Mouse (Mus musculus): ENCODE measurements around the gene Crhr1. TPM values are rescaled to one million over a fixed set of nuclear protein-coding genes. Genes with fewer than 3 reads are reported as not detected.

The Crhr1 gene
- total and polyA plus RNA-seq, 3 experiments = not detected

GRCm38 (mm10) chr11:104138976-104139375 lies 6.3 kb downstream of the Crhr1 start:
- Histone ChIP-seq H3K9ac (ENCODE audit: insufficient read depth, low read depth) (no peak overlapping the region), H3K36me3 (replicated peaks in 1 of 2; ENCODE audit: control insufficient read depth in 1 of 2, insufficient read depth in 1 of 2, low read length in 1 of 2) (no peaks in the 10 kb centered on the region), H3K4me1 (ENCODE audit: control insufficient read depth in 1 of 2, insufficient read depth in 2 of 2) (no peaks in the 10 kb centered on the region), H3K4me2 (ENCODE audit: insufficient read depth, low read depth, poor library complexity, severe bottlenecking) (no peak overlapping the region), H3K9me3 (replicated peaks; ENCODE audit: low read length) (peaks cover under 1% of the 10 kb centered on the region), H3K27ac (ENCODE audit: insufficient read depth, low read depth) (no peak overlapping the region), H3K79me2 (replicated peaks; ENCODE audit: control insufficient read depth, extremely low read depth, insufficient read depth, poor library complexity, severe bottlenecking) (no peaks in the 10 kb centered on the region), H3K4me3 (replicated peaks in 1 of 3; ENCODE audit: low read depth in 2 of 3, low read length in 2 of 3, poor library complexity in 1 of 3) (no peak overlapping the region), H3K27me3 (replicated peaks) (peaks cover 2% of the 10 kb centered on the region)
- dilution Hi-C loops (cut with MboI; ENCODE audit: extremely low pct_ligation_motif_present, extremely low pct_unique_long_range_greater_than_20kb, low sequenced_read_pairs) = no loop called here
- TF ChIP-seq UBTF (IDR thresholded peaks at IDR 0.05; ENCODE audit: low read depth, low read length) (no peak), USF2 (conservative IDR thresholded peaks at IDR 0.05; ENCODE audit: low read depth, low read length) (no peak), IRF4 (IDR thresholded peaks at IDR 0.05; ENCODE audit: low read depth, low read length) (no peak), MAZ (IDR thresholded peaks at IDR 0.05; ENCODE audit: low read depth, low read length) (no peak), RCOR1 (conservative IDR thresholded peaks at IDR 0.05; ENCODE audit: low read depth, low read length) (no peak), MXI1 (IDR thresholded peaks at IDR 0.05; ENCODE audit: low read depth, low read length) (no peak)
- in situ Hi-C loops (cut with MboI; ENCODE audit: low pct_ligation_motif_present, low pct_unique_long_range_greater_than_20kb, low sequenced_read_pairs) = no loop called here
- no peak for DNase-seq (ENCODE audit: extremely low read depth)

GRCm38 (mm10) chr11:104144930-104145329 lies 12.3 kb downstream of the Crhr1 start:
- H3K27ac ChIP-seq (ENCODE audit: insufficient read depth, low read depth) = no peak overlapping the region
- no peak overlapping the region for H3K9ac ChIP-seq (ENCODE audit: insufficient read depth, low read depth)
- TF ChIP-seq MAFK (IDR thresholded peaks at IDR 0.05; ENCODE audit: insufficient replicate concordance, low read length) (peak; percentile 89), CHD1 (IDR thresholded peaks at IDR 0.05; ENCODE audit: low read depth, low read length) (no peak)
- dilution Hi-C loops (cut with MboI; ENCODE audit: extremely low pct_ligation_motif_present, extremely low pct_unique_long_range_greater_than_20kb, low sequenced_read_pairs) (no loop called here), in situ Hi-C loops (cut with MboI; ENCODE audit: low pct_ligation_motif_present, low pct_unique_long_range_greater_than_20kb, low sequenced_read_pairs) (no loop called here)
- no peak overlapping the region for H3K4me2 ChIP-seq (ENCODE audit: insufficient read depth, low read depth, poor library complexity, severe bottlenecking)
- no peaks in the 10 kb centered on the region for H3K36me3 ChIP-seq (replicated peaks in 1 of 2; ENCODE audit: control insufficient read depth in 1 of 2, insufficient read depth in 1 of 2, low read length in 1 of 2)
- H3K4me1 ChIP-seq (ENCODE audit: control insufficient read depth in 1 of 2, insufficient read depth in 2 of 2) = no peaks in the 10 kb centered on the region
- no peak overlapping the region for H3K4me3 ChIP-seq (replicated peaks in 1 of 3; ENCODE audit: low read depth in 2 of 3, low read length in 2 of 3, poor library complexity in 1 of 3)
- peaks cover 7% of the 10 kb centered on the region for H3K27me3 ChIP-seq (replicated peaks)
- DNase-seq (ENCODE audit: extremely low read depth) = no peak
- H3K79me2 ChIP-seq (replicated peaks; ENCODE audit: control insufficient read depth, extremely low read depth, insufficient read depth, poor library complexity, severe bottlenecking) = no peaks in the 10 kb centered on the region
- H3K9me3 ChIP-seq (replicated peaks; ENCODE audit: low read length) = peaks cover 6% of the 10 kb centered on the region

DNA sequence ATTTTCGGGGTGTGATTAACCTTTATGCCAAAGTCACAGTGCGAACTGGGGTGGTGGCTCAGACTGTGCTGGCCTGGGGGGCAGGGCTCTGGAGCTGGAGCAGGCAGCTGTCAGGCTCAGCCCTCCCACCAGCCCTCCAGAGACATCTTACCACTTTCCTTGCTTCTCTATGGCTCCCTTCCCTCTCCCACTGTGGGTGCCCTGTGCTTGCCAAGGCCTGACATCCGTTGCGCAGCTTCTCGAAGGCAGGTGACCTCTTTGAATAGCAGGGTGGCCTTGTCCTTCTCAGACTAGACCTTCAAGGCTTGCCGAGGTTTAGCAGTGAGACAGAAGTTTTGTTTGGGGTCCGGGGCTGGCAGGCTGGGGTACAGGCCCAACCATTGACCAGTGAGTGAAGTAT lies 16.1 kb downstream of the Crhr1 start:
- no peak for DNase-seq (ENCODE audit: extremely low read depth)
- Histone ChIP-seq H3K4me2 (ENCODE audit: insufficient read depth, low read depth, poor library complexity, severe bottlenecking) (no peak overlapping the region), H3K27me3 (replicated peaks) (peaks cover 15% of the 10 kb centered on the region), H3K36me3 (replicated peaks in 1 of 2; ENCODE audit: control insufficient read depth in 1 of 2, insufficient read depth in 1 of 2, low read length in 1 of 2) (no peaks in the 10 kb centered on the region), H3K9me3 (replicated peaks; ENCODE audit: low read length) (peaks cover 6% of the 10 kb centered on the region), H3K27ac (ENCODE audit: insufficient read depth, low read depth) (no peak overlapping the region), H3K4me3 (replicated peaks in 1 of 3; ENCODE audit: low read depth in 2 of 3, low read length in 2 of 3, poor library complexity in 1 of 3) (no peak overlapping the region), H3K4me1 (ENCODE audit: control insufficient read depth in 1 of 2, insufficient read depth in 2 of 2) (no peaks in the 10 kb centered on the region), H3K79me2 (replicated peaks; ENCODE audit: control insufficient read depth, extremely low read depth, insufficient read depth, poor library complexity, severe bottlenecking) (no peaks in the 10 kb centered on the region), H3K9ac (ENCODE audit: insufficient read depth, low read depth) (no peak overlapping the region)
- TF ChIP-seq IRF4 (IDR thresholded peaks at IDR 0.05; ENCODE audit: low read depth, low read length) (no peak), USF2 (conservative IDR thresholded peaks at IDR 0.05; ENCODE audit: low read depth, low read length) (no peak), MAFK (IDR thresholded peaks at IDR 0.05; ENCODE audit: insufficient replicate concordance, low read length) (no peak), GABPA (IDR thresholded peaks at IDR 0.05; ENCODE audit: insufficient replicate concordance, low read depth, low read length) (no peak), MYC (IDR thresholded peaks at IDR 0.05; ENCODE audit: low read depth, low read length) (no peak), EP300 (IDR thresholded peaks at IDR 0.05; ENCODE audit: low read length) (no peak), SMC3 (IDR thresholded peaks at IDR 0.05; ENCODE audit: low read depth, low read length) (no peak), ETS1 (conservative IDR thresholded peaks at IDR 0.05; ENCODE audit: low read depth, low read length) (no peak), ZNF384 (IDR thresholded peaks at IDR 0.05; ENCODE audit: low read depth, low read length) (no peak), MXI1 (IDR thresholded peaks at IDR 0.05; ENCODE audit: low read depth, low read length) (no peak), JUN (IDR thresholded peaks at IDR 0.05; ENCODE audit: insufficient read depth, low read depth, low read length) (no peak)
- dilution Hi-C loops (cut with MboI; ENCODE audit: extremely low pct_ligation_motif_present, extremely low pct_unique_long_range_greater_than_20kb, low sequenced_read_pairs) (no loop called here), in situ Hi-C loops (cut with MboI; ENCODE audit: low pct_ligation_motif_present, low pct_unique_long_range_greater_than_20kb, low sequenced_read_pairs) (no loop called here)
